Mouse (Mus musculus) CH12.LX (cell line): ENCODE measurements at regions not wholly inside any gene's neighbourhood (a gene's known extent, or its start where the extent isn't known, plus 50 kb on each side); places are given as distances from the start of the nearest gene placed in this dataset.

Experiments
- DNase-seq: peaks from one replicate; pipeline ENCODE4 v3.0.0-alpha.2; 2013; ENCODE audit errors: extremely low read depth
- H3K27ac ChIP-seq: 2 replicates; pipeline ENCODE4 v1.5.1; 2012; ENCODE audit warnings: low read depth, mild to moderate bottlenecking, control low read depth, moderate library complexity; ENCODE audit not compliant: insufficient read depth
- H3K27me3 ChIP-seq: replicated peaks from 2 replicates; pipeline ENCODE3; 2012; ENCODE audit warnings: inconsistent platforms
- H3K36me3 ChIP-seq, 2 experiments: replicated peaks in 1 of 2; 2 replicates each; pipeline versions ENCODE3 to v1.6.1; 2012; ENCODE audit warnings: inconsistent platforms in 1 of 2, low read length in 1 of 2, mild to moderate bottlenecking in 1 of 2, mixed read lengths in 1 of 2, moderate library complexity in 1 of 2; ENCODE audit not compliant: control insufficient read depth in 1 of 2, insufficient read depth in 1 of 2
- H3K4me1 ChIP-seq, 2 experiments: 2 replicates each; pipeline ENCODE4 v1.6.1; 2012; ENCODE audit warnings: inconsistent platforms in 1 of 2, moderate library complexity in 1 of 2; ENCODE audit not compliant: insufficient read depth in 2 of 2, control insufficient read depth in 1 of 2
- H3K4me2 ChIP-seq: 2 replicates; pipeline ENCODE4 v1.6.1; 2012; ENCODE audit warnings: low read depth, mild to moderate bottlenecking, control low read depth; ENCODE audit not compliant: poor library complexity, insufficient read depth, severe bottlenecking
- H3K4me3 ChIP-seq, 3 experiments: fragments of 150-350 bp in 1 of 3; sonication (generic) in 1 of 3; replicated peaks in 1 of 3; 2 replicates each; pipeline versions ENCODE3 to v1.5.1; 2011 to 2012; ENCODE audit warnings: low read depth in 2 of 3, low read length in 2 of 3, mild to moderate bottlenecking in 2 of 3, moderate library complexity in 2 of 3, control low read depth in 1 of 3, improper control_type of control experiment in 1 of 3, inconsistent platforms in 1 of 3, mixed read lengths in 1 of 3; ENCODE audit not compliant: poor library complexity in 1 of 3
- H3K79me2 ChIP-seq: replicated peaks from 2 replicates; pipeline ENCODE4 v1.6.1; 2012; ENCODE audit warnings: mild to moderate bottlenecking, moderate library complexity; ENCODE audit not compliant: control insufficient read depth, poor library complexity, insufficient read depth, severe bottlenecking; ENCODE audit errors: extremely low read depth
- H3K9ac ChIP-seq: 2 replicates; pipeline ENCODE4 v1.6.1; 2012; ENCODE audit warnings: low read depth, mild to moderate bottlenecking, control low read depth, moderate library complexity; ENCODE audit not compliant: insufficient read depth
- H3K9me3 ChIP-seq: replicated peaks from 2 replicates; pipeline ENCODE3; 2012; ENCODE audit warnings: low read length, inconsistent platforms, mixed read lengths
- BHLHE40 ChIP-seq: IDR thresholded peaks from 2 replicates; pipeline ENCODE4 v1.6.1; 2011; ENCODE audit warnings: mild to moderate bottlenecking, low read depth, low read length, improper control_type of control experiment
- CHD1 ChIP-seq: IDR thresholded peaks from 2 replicates; pipeline ENCODE4 v1.6.1; 2012; ENCODE audit warnings: low read depth, low read length, improper control_type of control experiment, inconsistent platforms
- CHD2 ChIP-seq: IDR thresholded peaks from 2 replicates; pipeline ENCODE4 v1.6.1; 2011; ENCODE audit warnings: low read length, improper control_type of control experiment
- CTCF ChIP-seq, 2 experiments: IDR thresholded peaks in 1 of 2; conservative IDR thresholded peaks in 1 of 2; 2 replicates each; pipeline ENCODE4 v1.5.1; 2011 to 2012; ENCODE audit warnings: low read depth in 2 of 2, low read length in 2 of 2, improper control_type of control experiment in 1 of 2, inconsistent platforms in 1 of 2, mild to moderate bottlenecking in 1 of 2, moderate library complexity in 1 of 2
- E2F4 ChIP-seq: IDR thresholded peaks from 2 replicates; pipeline ENCODE4 v1.6.1; 2011; ENCODE audit warnings: low read depth, low read length, improper control_type of control experiment; ENCODE audit not compliant: insufficient replicate concordance
- ELF1 ChIP-seq: IDR thresholded peaks from 2 replicates; pipeline ENCODE4 v1.6.1; 2014; ENCODE audit warnings: low read depth, mild to moderate bottlenecking, inconsistent platforms, low read length, improper control_type of control experiment
- ETS1 ChIP-seq: conservative IDR thresholded peaks from 2 replicates; pipeline ENCODE4 v1.6.1; 2012; ENCODE audit warnings: low read depth, mild to moderate bottlenecking, inconsistent platforms, low read length, improper control_type of control experiment, moderate library complexity
- GABPA ChIP-seq: IDR thresholded peaks from 2 replicates; pipeline ENCODE4 v1.6.1; 2012; ENCODE audit warnings: low read depth, low read length, improper control_type of control experiment, inconsistent platforms; ENCODE audit not compliant: insufficient replicate concordance
- JUN ChIP-seq: IDR thresholded peaks from 2 replicates; pipeline ENCODE4 v1.6.1; 2011; ENCODE audit warnings: low read depth, mild to moderate bottlenecking, low read length, improper control_type of control experiment, moderate library complexity; ENCODE audit not compliant: insufficient read depth
- JUND ChIP-seq: conservative IDR thresholded peaks from 2 replicates; pipeline ENCODE4 v1.6.1; 2011; ENCODE audit warnings: low read depth, low read length, improper control_type of control experiment
- KAT2A ChIP-seq: IDR thresholded peaks from 2 replicates; pipeline ENCODE4 v1.6.1; 2012; ENCODE audit warnings: low read length, improper control_type of control experiment, inconsistent platforms; ENCODE audit not compliant: insufficient replicate concordance
- MAFK ChIP-seq: IDR thresholded peaks from 2 replicates; pipeline ENCODE4 v1.6.1; 2011; ENCODE audit warnings: low read length, improper control_type of control experiment; ENCODE audit not compliant: insufficient replicate concordance
- MYC ChIP-seq: IDR thresholded peaks from 2 replicates; pipeline ENCODE4 v1.6.1; 2011; ENCODE audit warnings: low read depth, mild to moderate bottlenecking, improper control_type of control experiment, low read length
- NRF1 ChIP-seq: IDR thresholded peaks from 2 replicates; pipeline ENCODE4 v1.6.1; 2014; ENCODE audit warnings: low read depth, mild to moderate bottlenecking, inconsistent platforms, low read length, improper control_type of control experiment, moderate library complexity
- POLR2A ChIP-seq: IDR thresholded peaks from 2 replicates; pipeline ENCODE4 v1.6.1; 2011; ENCODE audit warnings: low read depth, mild to moderate bottlenecking, improper control_type of control experiment, low read length
- RAD21 ChIP-seq: IDR thresholded peaks from 2 replicates; pipeline ENCODE4 v1.6.1; 2011; ENCODE audit warnings: low read depth, mild to moderate bottlenecking, low read length, improper control_type of control experiment, moderate library complexity
- SMC3 ChIP-seq: IDR thresholded peaks from 2 replicates; pipeline ENCODE4 v1.6.1; 2011; ENCODE audit warnings: low read depth, low read length, improper control_type of control experiment
- USF2 ChIP-seq: conservative IDR thresholded peaks from 2 replicates; pipeline ENCODE4 v1.6.1; 2011; ENCODE audit warnings: low read depth, low read length, improper control_type of control experiment
- ZKSCAN1 ChIP-seq: IDR thresholded peaks from 2 replicates; pipeline ENCODE4 v1.6.1; 2012; ENCODE audit warnings: low read depth, inconsistent platforms, low read length, improper control_type of control experiment, borderline replicate concordance
- ZMIZ1 ChIP-seq: IDR thresholded peaks from 2 replicates; pipeline ENCODE4 v1.6.1; 2012; ENCODE audit warnings: low read depth, mild to moderate bottlenecking, inconsistent platforms, low read length, improper control_type of control experiment
- ZNF384 ChIP-seq: IDR thresholded peaks from 2 replicates; pipeline ENCODE4 v1.6.1; 2012; ENCODE audit warnings: low read depth, low read length, improper control_type of control experiment, inconsistent platforms
- dilution Hi-C: fragments of 300-500 bp; cut with MboI; formaldehyde crosslinking; loops from 2 replicates; pipeline ENCODE4 v1.14.3; 2020; ENCODE audit warnings: low sequenced_read_pairs; ENCODE audit not compliant: extremely low pct_unique_long_range_greater_than_20kb, extremely low pct_ligation_motif_present
- in situ Hi-C: fragments of 300-500 bp; cut with MboI; formaldehyde crosslinking; loops from 3 replicates; pipeline ENCODE4 v1.14.3; 2019; ENCODE audit warnings: low sequenced_read_pairs, low pct_ligation_motif_present, low pct_unique_long_range_greater_than_20kb, mixed read lengths

DNA sequence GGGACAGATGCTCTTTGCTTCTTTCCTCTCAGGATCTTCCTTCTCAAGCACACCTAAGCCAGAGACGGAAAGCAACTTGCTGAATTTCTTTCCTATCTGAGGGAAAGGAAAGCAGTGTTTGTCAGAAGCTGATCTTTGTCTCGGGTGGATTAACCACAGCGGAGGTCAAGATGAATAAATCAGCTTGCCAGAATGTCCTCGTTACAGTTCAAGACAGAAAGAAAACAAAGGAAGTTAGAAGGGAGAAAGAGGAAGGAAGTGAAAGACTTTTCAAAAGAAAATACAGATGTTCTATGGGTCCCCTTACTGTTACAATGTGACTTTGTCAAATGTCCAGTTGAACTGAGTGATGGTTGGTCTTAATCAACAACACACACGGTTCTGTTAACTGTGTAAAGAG is 98.6 kb upstream of the Gypa start:
- dilution Hi-C loops, result no loop called here
- TF ChIP-seq CHD2 (no peak), GABPA (no peak), KAT2A (no peak), JUND (no peak), USF2 (no peak), ZKSCAN1 (no peak), JUN (no peak), ELF1 (no peak), CHD1 (no peak), ZMIZ1 (no peak)
- TF ChIP-seq, all 38 proteins: peak for 0
- in situ Hi-C loops, result no loop called here

DNA sequence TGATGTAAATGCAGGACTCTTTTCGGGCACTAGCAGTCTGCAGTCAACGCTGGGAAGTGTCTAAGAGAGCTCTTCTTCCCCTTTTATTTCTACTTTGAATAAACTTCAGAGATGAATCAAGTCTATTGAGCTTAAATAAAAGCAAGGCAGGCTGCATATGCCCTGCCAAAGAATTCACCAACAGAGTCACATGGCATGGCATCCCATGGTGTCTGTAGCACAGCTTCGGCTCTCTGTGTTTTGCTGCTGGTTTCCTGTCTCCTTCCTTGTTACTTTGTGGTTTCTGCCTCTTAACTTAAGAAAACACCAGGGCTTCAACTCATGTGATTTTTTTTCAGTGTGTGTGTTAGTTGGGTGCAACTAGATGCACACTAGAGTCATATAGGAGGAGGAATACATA is 100.5 kb upstream of the Gypa start:
- Histone ChIP-seq H3K4me1 (peaks cover 0 to 5% of the 10 kb centered on the region in 2 experiments; a peak in 1 of 4 replicates), H3K27ac (no peak overlapping the region), H3K4me2 (no peak overlapping the region), H3K9me3 (no peaks in the 10 kb centered on the region), H3K9ac (no peak overlapping the region), H3K36me3 (no peaks in the 10 kb centered on the region), H3K4me3 (no peak overlapping the region), H3K27me3 (no peaks in the 10 kb centered on the region), H3K79me2 (no peaks in the 10 kb centered on the region)
- in situ Hi-C loops, result no loop called here
- dilution Hi-C loops, result no loop called here
- no peak for TF ChIP-seq BHLHE40
- TF ChIP-seq POLR2A, result no peak
- no peak for TF ChIP-seq MAFK
- no peak for TF ChIP-seq SMC3
- TF ChIP-seq NRF1, result no peak
- TF ChIP-seq RAD21, result no peak
- TF ChIP-seq MYC, result no peak
- TF ChIP-seq E2F4, result no peak
- TF ChIP-seq CTCF (conservative IDR thresholded peaks at IDR 0.05 in 1 of 2, IDR thresholded peaks at IDR 0.05 in 1 of 2; ENCODE audit: low read depth in 2 of 2, low read length in 2 of 2), result no peak
- no peak for TF ChIP-seq ZNF384
- TF ChIP-seq ETS1, result no peak
- no peak for DNase-seq

More for the DNA sequence above, 98.6 kb upstream of the Gypa start:
- DNase-seq, result no peak
- no peaks in the 10 kb centered on the region for H3K27me3 ChIP-seq
- no peak overlapping the region for H3K4me2 ChIP-seq
- no peak overlapping the region for H3K4me3 ChIP-seq
- peaks cover 0 to 5% of the 10 kb centered on the region in 2 experiments; a peak in 1 of 4 replicates for H3K4me1 ChIP-seq
- no peaks in the 10 kb centered on the region for H3K36me3 ChIP-seq
- H3K9me3 ChIP-seq, result no peaks in the 10 kb centered on the region
- no peak overlapping the region for H3K27ac ChIP-seq
- no peak overlapping the region for H3K9ac ChIP-seq
- H3K79me2 ChIP-seq, result no peaks in the 10 kb centered on the region
